Mouse (Mus musculus) myocyte (in vitro differentiated cells): ENCODE results near the gene Efhd2. TPM values are rescaled to one million over a fixed set of nuclear protein-coding genes. Genes with fewer than 3 reads are reported as not detected.

Experiments
- H3K27me3 ChIP-seq: one replicate; pipeline ENCODE4 v1.6.1; 2011; ENCODE audit not compliant: control insufficient read depth, insufficient read depth, insufficient read length
- H3K36me3 ChIP-seq: one replicate; pipeline ENCODE4 v1.6.1; 2011; ENCODE audit not compliant: control insufficient read depth, insufficient read depth
- H3K4me2 ChIP-seq: one replicate; pipeline ENCODE4 v1.6.1; 2011; ENCODE audit warnings: low read depth, control low read depth
- H3K4me3 ChIP-seq: one replicate; pipeline ENCODE4 v1.5.1; 2011; ENCODE audit warnings: mild to moderate bottlenecking, control low read depth, moderate library complexity
- H3K79me2 ChIP-seq: one replicate; pipeline ENCODE4 v1.6.1; 2011; ENCODE audit not compliant: control insufficient read depth, insufficient read depth
- H3ac ChIP-seq: one replicate; pipeline ENCODE4 v1.6.1; 2011; ENCODE audit not compliant: control insufficient read depth, insufficient read length
- CEBPB ChIP-seq: IDR thresholded peaks from 2 replicates; pipeline ENCODE4 v1.6.1; 2011; ENCODE audit warnings: mild to moderate bottlenecking, moderate library complexity; ENCODE audit not compliant: poor library complexity, insufficient read depth, severe bottlenecking
- E2F4 ChIP-seq: IDR thresholded peaks from one replicate; pipeline ENCODE4 v1.6.1; 2011; ENCODE audit warnings: mild to moderate bottlenecking, control low read depth, moderate library complexity; ENCODE audit not compliant: insufficient read depth
- MAX ChIP-seq: IDR thresholded peaks from one replicate; pipeline ENCODE4 v1.6.1; 2011; ENCODE audit warnings: low read depth, mild to moderate bottlenecking, control low read depth
- MYOD1 ChIP-seq, 3 experiments: IDR thresholded peaks; one replicate each; pipeline ENCODE4 v1.6.1; 2011; ENCODE audit warnings: control low read depth in 2 of 3, low read depth in 2 of 3, mild to moderate bottlenecking in 2 of 3, moderate library complexity in 1 of 3; ENCODE audit not compliant: insufficient read length in 2 of 3, control insufficient read depth in 1 of 3
- MYOG ChIP-seq, 3 experiments: IDR thresholded peaks; one replicate each; pipeline ENCODE4 v1.6.1; 2011; ENCODE audit warnings: control low read depth in 2 of 3, low read depth in 2 of 3, mild to moderate bottlenecking in 2 of 3; ENCODE audit not compliant: insufficient read length in 2 of 3, control insufficient read depth in 1 of 3, insufficient read depth in 1 of 3
- POLR2A ChIP-seq: IDR thresholded peaks from one replicate; pipeline ENCODE4 v1.6.1; 2011; ENCODE audit warnings: low read depth, mild to moderate bottlenecking, control low read depth, moderate library complexity; ENCODE audit not compliant: insufficient read length
- POLR2AphosphoS2 ChIP-seq: IDR thresholded peaks from one replicate; pipeline ENCODE4 v1.6.1; 2011; ENCODE audit warnings: low read depth, control low read depth; ENCODE audit not compliant: insufficient read length
- REST ChIP-seq: IDR thresholded peaks from one replicate; pipeline ENCODE4 v1.6.1; 2011; ENCODE audit warnings: mild to moderate bottlenecking, control low read depth, moderate library complexity; ENCODE audit not compliant: insufficient read depth, insufficient read length
- SRF ChIP-seq: IDR thresholded peaks from one replicate; pipeline ENCODE4 v1.6.1; 2011; ENCODE audit warnings: low read depth; ENCODE audit not compliant: control insufficient read depth, insufficient read length
- TCF12 ChIP-seq: IDR thresholded peaks from one replicate; pipeline ENCODE4 v1.6.1; 2011; ENCODE audit warnings: mild to moderate bottlenecking, control low read depth; ENCODE audit not compliant: poor library complexity, insufficient read depth, severe bottlenecking
- TCF3 ChIP-seq: IDR thresholded peaks from one replicate; pipeline ENCODE4 v1.6.1; 2011; ENCODE audit warnings: low read depth, control low read depth; ENCODE audit not compliant: insufficient read length
- USF1 ChIP-seq: IDR thresholded peaks from one replicate; pipeline ENCODE4 v1.6.1; 2011; ENCODE audit warnings: low read depth, mild to moderate bottlenecking, control low read depth, moderate library complexity
- polyA plus RNA-seq: library from polyadenylated mRNA; unstranded; fragments of >200 nt; fragmentation: generic; extraction: Trizol; gene quantifications from one replicate; pipeline ENCODE4 v1.2.1, GENCODE M21; 2012; ENCODE audit warnings: missing spikeins

The Efhd2 gene
- polyA plus RNA-seq, 1 experiment: 38.8 TPM

GRCm38 (mm10) chr4:141881950-141882349 is 7.2 kb upstream of the Efhd2 start:
- Histone ChIP-seq H3K36me3 (no peaks in the 10 kb centered on the region), H3K4me2 (no peak overlapping the region)
- TF ChIP-seq MYOD1 (IDR thresholded peaks at IDR 0.05; ENCODE audit: control insufficient read depth in 1 of 3, insufficient read length in 2 of 3, low read depth in 2 of 3): no peak

GRCm38 (mm10) chr4:141881289-141881914 is 6.7 kb upstream of the Efhd2 start:
- H3K79me2 ChIP-seq: no peaks in the 10 kb centered on the region
- H3K4me3 ChIP-seq: no peak overlapping the region
- H3K27me3 ChIP-seq: no peaks in the 10 kb centered on the region
- no peak overlapping the region for H3K4me2 ChIP-seq
- no peaks in the 10 kb centered on the region for H3K36me3 ChIP-seq
- TF ChIP-seq MYOG (IDR thresholded peaks at IDR 0.05; ENCODE audit: control insufficient read depth in 1 of 3, insufficient read depth in 1 of 3, insufficient read length in 2 of 3, low read depth in 2 of 3): no peak
- no peak for TF ChIP-seq MAX
- no peak for TF ChIP-seq MYOD1 (IDR thresholded peaks at IDR 0.05; ENCODE audit: control insufficient read depth in 1 of 3, insufficient read length in 2 of 3, low read depth in 2 of 3)
- no peak for TF ChIP-seq POLR2AphosphoS2
- TF ChIP-seq E2F4: no peak
- no peak for TF ChIP-seq USF1
- no peak for TF ChIP-seq TCF12
- no peak for TF ChIP-seq TCF3
- no peak for TF ChIP-seq POLR2A
- no peak for TF ChIP-seq REST
- no peak for TF ChIP-seq CEBPB
- no peak for TF ChIP-seq SRF
- no peak overlapping the region for H3ac ChIP-seq

More at GRCm38 (mm10) chr4:141881950-141882349, 7.2 kb upstream of the Efhd2 start:
- no peak overlapping the region for H3ac ChIP-seq
- H3K79me2 ChIP-seq: no peaks in the 10 kb centered on the region
- no peaks in the 10 kb centered on the region for H3K27me3 ChIP-seq
- H3K4me3 ChIP-seq: no peak overlapping the region

GRCm38 (mm10) chr4:141879875-141880274 is 5.2 kb upstream of the Efhd2 start:
- Histone ChIP-seq H3K4me2 (no peak overlapping the region), H3K79me2 (no peaks in the 10 kb centered on the region), H3K4me3 (no peak overlapping the region), H3K36me3 (no peaks in the 10 kb centered on the region), H3K27me3 (no peaks in the 10 kb centered on the region), H3ac (no peak overlapping the region)
- TF ChIP-seq CEBPB (no peak), MAX (no peak), SRF (no peak), USF1 (no peak), E2F4 (no peak), POLR2AphosphoS2 (no peak), REST (no peak), POLR2A (no peak), MYOD1 (IDR thresholded peaks at IDR 0.05; ENCODE audit: control insufficient read depth in 1 of 3, insufficient read length in 2 of 3, low read depth in 2 of 3) (no peak), TCF3 (no peak)

- Histone ChIP-seq H3ac (no peak overlapping the region), H3K36me3 (no peaks in the 10 kb centered on the region), H3K27me3 (no peaks in the 10 kb centered on the region), H3K79me2 (peaks cover 3% of the 10 kb centered on the region), H3K4me3 (no peak overlapping the region), H3K4me2 (peak overlapping the region; percentile 21)
- TF ChIP-seq REST (no peak), TCF3 (no peak), E2F4 (no peak), TCF12 (no peak), MYOD1 (IDR thresholded peaks at IDR 0.05; ENCODE audit: control insufficient read depth in 1 of 3, insufficient read length in 2 of 3, low read depth in 2 of 3) (no peak), POLR2A (no peak), CEBPB (no peak), MAX (no peak), USF1 (no peak), SRF (no peak), MYOG (IDR thresholded peaks at IDR 0.05; ENCODE audit: control insufficient read depth in 1 of 3, insufficient read depth in 1 of 3, insufficient read length in 2 of 3, low read depth in 2 of 3) (no peak)
Measured at GRCm38 (mm10) chr4:141879074-141879473, 4.4 kb upstream of the Efhd2 start.

GRCm38 (mm10) chr4:141878621-141879020 is 3.9 kb upstream of the Efhd2 start:
- H3K36me3 ChIP-seq: no peaks in the 10 kb centered on the region
- H3ac ChIP-seq: no peak overlapping the region
- no peaks in the 10 kb centered on the region for H3K27me3 ChIP-seq
- H3K79me2 ChIP-seq: peaks cover 8% of the 10 kb centered on the region
- no peak overlapping the region for H3K4me3 ChIP-seq
- TF ChIP-seq MAX (no peak), REST (no peak), POLR2A (no peak), USF1 (no peak), MYOG (IDR thresholded peaks at IDR 0.05; ENCODE audit: control insufficient read depth in 1 of 3, insufficient read depth in 1 of 3, insufficient read length in 2 of 3, low read depth in 2 of 3) (no peak), SRF (no peak)
- H3K4me2 ChIP-seq: peak overlapping the region; percentile 21
